Comparison of ENCODE assay signal across 22 mouse cellular contexts in genomic region chr9:89487601-89488000, GRCm38 (mm10).
DNase-seq lines count a peak whose midpoint lies in the region; ATAC-seq and TF ChIP-seq lines count a peak whose summit lies in the region.
"Had no signal": no experiment of that assay in that cellular context is flagged by ENCODE, and none has a peak within 500 bp of the region (broad histone marks: within the 10 kb centered on the region; RNA-seq: fewer than 3 reads in every experiment).

No protein-coding gene starts in this region.

- ATAC-seq in frontal cortex, adult (ENCODE audit: low TSS enrichment), result 0 out of 2 replicates have a peak, but pooled peaks have one; percentile 23
- no peak for ATAC-seq in midbrain, postnatal 0 days (ENCODE audit: low FRiP score)
- ATAC-seq in midbrain, embryonic 13.5 days, result no peak
- ATAC-seq in neural tube, embryonic 13.5 days (ENCODE audit: low read depth), result peak; percentile 50; the same call in 1 of the 2 replicates
- peak; percentile 53; the same call in 1 of the 2 replicates for ATAC-seq in neural tube, embryonic 15.5 days (ENCODE audit: low FRiP score)
- ATAC-seq in forebrain, embryonic 11.5 days (replicated peaks; ENCODE audit: low FRiP score), result no peak
- ATAC-seq: activated CD4-positive, CD25-positive, alpha-beta regulatory T cell, adult 4 months; CD4-positive, CD25-positive, alpha-beta regulatory T cell, adult 4 months; Patski had no signal

- TF ChIP-seq CTCF in midbrain, postnatal 0 days (IDR thresholded peaks at IDR 0.05), result no peak

- H3K36me3 ChIP-seq in midbrain, postnatal 0 days (ENCODE audit: insufficient read depth, low read length), result no peaks in the 10 kb centered on the region
- H3K36me3 ChIP-seq in midbrain, embryonic 13.5 days, result no peaks in the 10 kb centered on the region
- no peaks in the 10 kb centered on the region for H3K36me3 ChIP-seq in neural tube, embryonic 13.5 days
- no peaks in the 10 kb centered on the region for H3K36me3 ChIP-seq in neural tube, embryonic 15.5 days
- no peaks in the 10 kb centered on the region for H3K36me3 ChIP-seq in forebrain, embryonic 11.5 days (ENCODE audit: control insufficient read depth, insufficient read depth, low read length)
- H3K36me3 ChIP-seq: G1E had no signal

- H3K4me1 ChIP-seq in midbrain, postnatal 0 days (ENCODE audit: insufficient read depth, low read length), result no peaks in the 10 kb centered on the region
- no peaks in the 10 kb centered on the region for H3K4me1 ChIP-seq in midbrain, embryonic 13.5 days (replicated peaks)
- H3K4me1 ChIP-seq in neural tube, embryonic 13.5 days (replicated peaks), result no peaks in the 10 kb centered on the region
- H3K4me1 ChIP-seq in neural tube, embryonic 15.5 days, result no peaks in the 10 kb centered on the region
- no peaks in the 10 kb centered on the region for H3K4me1 ChIP-seq in forebrain, embryonic 11.5 days (replicated peaks; ENCODE audit: control insufficient read depth, insufficient read depth, low read length)

- WGBS in midbrain, postnatal 0 days, result 84% methylated on average over 4 of the region's 4 CpGs
- 90% methylated on average over 4 of the region's 4 CpGs for WGBS in midbrain, embryonic 13.5 days
- 66% methylated on average over 4 of the region's 4 CpGs for WGBS in neural tube, embryonic 13.5 days
- 59% methylated on average over 4 of the region's 4 CpGs for WGBS in neural tube, embryonic 15.5 days
- 85% methylated on average over 4 of the region's 4 CpGs for WGBS in forebrain, embryonic 11.5 days

- H3K9me3 ChIP-seq in midbrain, postnatal 0 days (ENCODE audit: low read length), result no peaks in the 10 kb centered on the region
- H3K9me3 ChIP-seq in midbrain, embryonic 13.5 days, result no peaks in the 10 kb centered on the region
- H3K9me3 ChIP-seq in neural tube, embryonic 13.5 days, result no peaks in the 10 kb centered on the region
- H3K9me3 ChIP-seq in neural tube, embryonic 15.5 days (replicated peaks), result no peaks in the 10 kb centered on the region
- H3K9me3 ChIP-seq in forebrain, embryonic 11.5 days (ENCODE audit: control insufficient read depth, low read length), result no peaks in the 10 kb centered on the region

- no peak for DNase-seq in frontal cortex, postnatal 10 days (ENCODE audit: low spot score in 2 of 2)
- peak; percentile 4 for DNase-seq in midbrain, postnatal 0 days (ENCODE audit: low spot score)
- DNase-seq in neural tube, embryonic 10.5 days (ENCODE audit: extremely low spot score, low spot score), result no peak
- no peak for DNase-seq in forebrain, embryonic 11.5 days (ENCODE audit: low spot score)
- DNase-seq: adrenal gland, adult 2 months; adrenal gland, adult 8-10 months; adrenal gland, postnatal 10 days; adrenal gland, postnatal 14 days; adrenal gland, postnatal 25 days; adrenal gland, postnatal 36 days; B cell, adult 2 months; cerebellum, adult 11 months; cerebellum, adult 11-12 months had no signal

- H3K4me2 ChIP-seq in midbrain, postnatal 0 days (ENCODE audit: low read depth, low read length, poor library complexity, severe bottlenecking), result no peak overlapping the region
- no peak overlapping the region for H3K4me2 ChIP-seq in midbrain, embryonic 13.5 days (replicated peaks)
- no peak overlapping the region for H3K4me2 ChIP-seq in neural tube, embryonic 13.5 days
- no peak overlapping the region for H3K4me2 ChIP-seq in neural tube, embryonic 15.5 days
- no peak overlapping the region for H3K4me2 ChIP-seq in forebrain, embryonic 11.5 days (ENCODE audit: low read depth, low read length, severe bottlenecking)

- no peak overlapping the region for H3K9ac ChIP-seq in midbrain, postnatal 0 days (replicated peaks; ENCODE audit: low read length, poor library complexity, severe bottlenecking)
- no peak overlapping the region for H3K9ac ChIP-seq in midbrain, embryonic 13.5 days (replicated peaks)
- no peak overlapping the region for H3K9ac ChIP-seq in neural tube, embryonic 13.5 days
- no peak overlapping the region for H3K9ac ChIP-seq in neural tube, embryonic 15.5 days (replicated peaks)
- no peak overlapping the region for H3K9ac ChIP-seq in forebrain, embryonic 11.5 days (ENCODE audit: low read length)

- no peak overlapping the region for H3K27ac ChIP-seq in midbrain, postnatal 0 days (ENCODE audit: low read depth, low read length)
- H3K27ac ChIP-seq in midbrain, embryonic 13.5 days, result no peak overlapping the region
- no peak overlapping the region for H3K27ac ChIP-seq in neural tube, embryonic 13.5 days (replicated peaks)
- no peak overlapping the region for H3K27ac ChIP-seq in neural tube, embryonic 15.5 days (replicated peaks)
- H3K27ac ChIP-seq in forebrain, embryonic 11.5 days (ENCODE audit: low read depth, low read length), result no peak overlapping the region

- H3K27me3 ChIP-seq in midbrain, postnatal 0 days (ENCODE audit: insufficient read depth, low read length), result no peaks in the 10 kb centered on the region
- no peaks in the 10 kb centered on the region for H3K27me3 ChIP-seq in midbrain, embryonic 13.5 days
- no peaks in the 10 kb centered on the region for H3K27me3 ChIP-seq in neural tube, embryonic 13.5 days
- H3K27me3 ChIP-seq in neural tube, embryonic 15.5 days (replicated peaks), result no peaks in the 10 kb centered on the region
- H3K27me3 ChIP-seq in forebrain, embryonic 11.5 days (ENCODE audit: control insufficient read depth, insufficient read depth, low read length), result no peaks in the 10 kb centered on the region
- H3K27me3 ChIP-seq: CH12.LX, Patski had no signal

- H3K4me3 ChIP-seq in midbrain, postnatal 0 days (ENCODE audit: low read depth, low read length), result no peak overlapping the region
- no peak overlapping the region for H3K4me3 ChIP-seq in midbrain, embryonic 13.5 days (replicated peaks)
- H3K4me3 ChIP-seq in neural tube, embryonic 13.5 days, result no peak overlapping the region
- no peak overlapping the region for H3K4me3 ChIP-seq in neural tube, embryonic 15.5 days (replicated peaks)
- no peak overlapping the region for H3K4me3 ChIP-seq in forebrain, embryonic 11.5 days (ENCODE audit: low read depth, low read length)

Comparison
In these comparisons a context has a peak if more than half of its experiments do, and no peak if none do; other contexts are left out.
1. ATAC-seq: peak in frontal cortex, adult (single experiment), neural tube, embryonic 13.5 days (single experiment) and neural tube, embryonic 15.5 days (single experiment); none in midbrain, postnatal 0 days (single experiment), midbrain, embryonic 13.5 days (single experiment) and forebrain, embryonic 11.5 days (single experiment).